Mouse (Mus musculus): Measurements from ENCODE around the gene Olfr1555-ps1. TPM values are rescaled to one million over a fixed set of nuclear protein-coding genes. Genes with fewer than 3 reads are reported as not detected.

The Olfr1555-ps1 gene
- polyA plus RNA-seq, 1 experiment from 2014 or later: not detected

Other genes starting within 250 kb of the Olfr1555-ps1 start
- 6.3 and 7.6 TPM in 2 replicates for gene Osbp, start 204.2 kb downstream of the Olfr1555-ps1 start, polyA plus RNA-seq (2016; fragmentation: Nextera tagmentation; extraction: Ambion mirVana)
- not detected in 2 replicates for gene Olfr1423, start 128.8 kb downstream of the Olfr1555-ps1 start, polyA plus RNA-seq (2016; fragmentation: Nextera tagmentation; extraction: Ambion mirVana)
- not detected in 2 replicates for gene Olfr1424, start 107.4 kb downstream of the Olfr1555-ps1 start, polyA plus RNA-seq (2016; fragmentation: Nextera tagmentation; extraction: Ambion mirVana)
- not detected in 2 replicates for gene Olfr1425, start 92.4 kb downstream of the Olfr1555-ps1 start, polyA plus RNA-seq (2016; fragmentation: Nextera tagmentation; extraction: Ambion mirVana)
- gene Olfr1426, start 78.1 kb downstream of the Olfr1555-ps1 start, polyA plus RNA-seq (2016; fragmentation: Nextera tagmentation; extraction: Ambion mirVana): not detected in 2 replicates
- gene Olfr1427, start 66.8 kb downstream of the Olfr1555-ps1 start, polyA plus RNA-seq (2016; fragmentation: Nextera tagmentation; extraction: Ambion mirVana): not detected in 2 replicates
- gene Olfr1428, start 54.2 kb downstream of the Olfr1555-ps1 start, polyA plus RNA-seq (2016; fragmentation: Nextera tagmentation; extraction: Ambion mirVana): not detected in 2 replicates
- not detected in 2 replicates for gene Olfr76, start 46.9 kb downstream of the Olfr1555-ps1 start, polyA plus RNA-seq (2016; fragmentation: Nextera tagmentation; extraction: Ambion mirVana)
- not detected in 2 replicates for gene Olfr1431, start 30.5 kb upstream of the Olfr1555-ps1 start, polyA plus RNA-seq (2016; fragmentation: Nextera tagmentation; extraction: Ambion mirVana)
- gene Olfr1432, start 62.5 kb upstream of the Olfr1555-ps1 start, polyA plus RNA-seq (2016; fragmentation: Nextera tagmentation; extraction: Ambion mirVana): not detected in 2 replicates
- gene Olfr262, start 71.5 kb upstream of the Olfr1555-ps1 start, polyA plus RNA-seq (2016; fragmentation: Nextera tagmentation; extraction: Ambion mirVana): not detected in 2 replicates
- gene Olfr235, start 90.9 kb upstream of the Olfr1555-ps1 start, polyA plus RNA-seq (2016; fragmentation: Nextera tagmentation; extraction: Ambion mirVana): not detected in 2 replicates
- gene Olfr1434, start 109.7 kb upstream of the Olfr1555-ps1 start, polyA plus RNA-seq (2016; fragmentation: Nextera tagmentation; extraction: Ambion mirVana): not detected in 2 replicates
- not detected in 2 replicates for gene Olfr1436, start 129.0 kb upstream of the Olfr1555-ps1 start, polyA plus RNA-seq (2016; fragmentation: Nextera tagmentation; extraction: Ambion mirVana)
- not detected in 2 replicates for gene Olfr1437, start 155.0 kb upstream of the Olfr1555-ps1 start, polyA plus RNA-seq (2016; fragmentation: Nextera tagmentation; extraction: Ambion mirVana)
- gene Olfr1438-ps1, start 165.8 kb upstream of the Olfr1555-ps1 start, polyA plus RNA-seq (2016; fragmentation: Nextera tagmentation; extraction: Ambion mirVana): not detected in 2 replicates
- gene Olfr1440, start 217.2 kb upstream of the Olfr1555-ps1 start, polyA plus RNA-seq (2016; fragmentation: Nextera tagmentation; extraction: Ambion mirVana): not detected in 2 replicates
- gene Olfr1441, start 247.3 kb upstream of the Olfr1555-ps1 start, polyA plus RNA-seq (2016; fragmentation: Nextera tagmentation; extraction: Ambion mirVana): not detected in 2 replicates